Mouse (Mus musculus): Measurements from ENCODE around the gene Dbp. TPM values are rescaled to one million over a fixed set of nuclear protein-coding genes. Genes with fewer than 3 reads are reported as not detected.

Dbp gene
- total RNA-seq, 1 experiment from 2014 or later, result 12.1 TPM

DNA sequence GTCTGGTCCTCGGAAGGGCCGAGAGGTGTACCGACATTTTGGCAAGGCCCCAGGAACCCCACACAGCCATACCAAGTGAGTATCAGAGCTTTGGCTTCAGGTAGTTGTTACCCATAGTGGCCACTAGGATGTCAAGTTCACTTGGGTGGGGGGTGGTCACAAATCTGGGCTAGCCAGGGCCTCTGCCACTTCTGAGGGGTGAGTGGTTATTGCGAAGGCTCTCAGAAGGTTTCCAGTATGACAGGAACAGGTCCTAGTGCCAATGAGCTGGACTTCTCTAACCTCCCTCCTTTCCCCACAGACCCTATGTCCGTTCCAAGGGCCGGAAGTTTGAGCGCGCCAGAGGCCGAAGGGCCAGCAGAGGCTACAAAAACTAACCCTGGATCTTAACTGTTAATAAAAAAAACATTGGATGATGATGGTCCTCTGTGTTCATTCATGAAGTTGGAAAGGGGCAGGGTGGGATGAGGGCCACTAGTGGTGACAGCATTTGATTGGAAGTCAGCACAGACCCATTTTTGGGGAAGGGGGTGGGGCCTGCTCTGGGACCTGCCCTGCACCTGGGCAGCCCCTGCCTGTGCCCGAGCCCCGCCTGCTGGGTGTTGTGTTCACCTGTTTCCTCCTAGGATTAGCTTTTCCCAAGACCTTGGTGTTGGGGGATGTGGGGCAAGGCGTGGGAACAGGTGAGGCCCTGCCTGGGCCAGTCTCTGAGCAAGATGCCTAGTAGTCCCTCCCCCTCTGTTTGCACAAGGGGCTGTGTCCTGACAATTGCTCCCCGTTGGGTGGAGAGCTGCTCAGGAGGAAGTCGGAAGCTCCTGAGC lies 15.7 kb downstream of the Dbp start, which contains the start of gene Fam83e:
Fam83e (plus strand) TSS at position 800 of the 821 bp plus-strand sequence.
- ATAC-seq (ENCODE audit: extremely low read depth, insufficient number of reproducible peaks, low FRiP score, poor library complexity, severe bottlenecking), result no peak

DNA sequence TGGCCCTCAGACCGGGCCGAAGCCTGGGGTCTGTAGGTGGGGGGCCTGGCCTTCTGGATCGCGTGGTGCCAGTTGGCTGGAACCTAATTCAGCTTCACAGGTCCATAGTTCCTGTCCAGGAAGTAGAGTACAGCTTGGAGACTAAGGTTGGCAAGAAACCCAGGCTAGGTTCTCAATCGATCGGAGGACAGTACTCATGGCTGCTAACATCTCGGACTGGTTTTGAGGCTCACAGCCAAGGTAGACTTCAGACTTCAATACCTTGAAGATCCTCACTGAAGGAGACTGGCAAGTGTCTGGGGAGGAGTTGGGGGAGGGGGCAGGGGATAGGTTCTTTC lies 16.3 kb downstream of the Dbp start:
- ATAC-seq (ENCODE audit: extremely low read depth, insufficient number of reproducible peaks, low FRiP score, poor library complexity, severe bottlenecking), result no peak

DNA sequence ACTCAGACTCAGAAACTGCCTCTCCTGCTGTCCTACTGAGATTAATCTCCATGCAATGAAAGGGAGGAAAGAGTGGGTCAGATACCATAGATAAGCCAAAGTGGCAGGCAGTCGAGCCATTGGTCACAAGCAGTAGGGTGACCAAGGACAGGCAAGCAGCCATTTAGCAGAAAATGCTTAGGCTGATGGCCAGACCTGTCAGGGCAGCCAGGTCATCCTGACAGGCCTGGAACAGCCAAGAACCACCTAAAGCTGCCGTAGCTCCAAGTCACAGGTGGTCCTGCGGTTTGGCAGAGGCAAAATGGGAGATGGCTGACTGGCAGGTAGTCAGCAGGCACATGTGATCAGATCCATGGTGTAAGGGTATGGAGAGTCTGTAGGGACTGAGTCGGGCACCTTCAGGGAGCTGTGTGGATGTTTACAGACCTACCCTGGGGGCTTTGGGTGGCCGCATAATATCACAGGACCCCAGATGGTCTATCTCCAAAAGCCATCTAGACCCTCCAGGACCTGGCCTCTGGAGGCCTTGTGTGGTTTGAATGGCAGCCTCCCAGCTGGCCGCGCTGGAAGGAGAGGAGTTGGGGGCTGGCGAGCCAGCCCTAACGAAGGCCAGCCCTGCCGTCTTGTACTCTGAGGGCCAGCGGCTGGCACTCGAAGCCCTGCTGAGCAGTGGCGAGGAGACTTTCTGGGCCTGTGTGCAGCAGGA lies 16.9 kb downstream of the Dbp start:
- ATAC-seq (ENCODE audit: extremely low read depth, insufficient number of reproducible peaks, low FRiP score, poor library complexity, severe bottlenecking), result no peak

DNA sequence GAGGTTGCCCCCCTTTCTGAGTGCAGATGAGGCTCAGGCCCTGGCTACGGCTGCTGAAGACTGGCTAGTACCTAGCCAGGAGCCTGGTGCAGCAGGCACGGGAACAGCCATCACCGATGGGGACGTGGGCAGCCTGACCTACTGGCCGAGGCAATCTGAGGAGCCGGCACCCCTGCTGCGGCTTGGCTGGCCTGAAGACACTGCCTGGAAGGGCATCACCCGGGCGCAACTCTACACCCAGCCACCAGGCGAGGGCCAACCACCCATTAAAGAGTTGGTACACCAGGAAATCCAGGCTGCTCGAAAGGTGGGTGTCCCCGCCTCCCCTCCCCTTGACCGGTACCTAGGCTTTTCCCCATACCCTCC lies 17.4 kb downstream of the Dbp start:
- no peak for ATAC-seq (ENCODE audit: extremely low read depth, insufficient number of reproducible peaks, low FRiP score, poor library complexity, severe bottlenecking)

DNA sequence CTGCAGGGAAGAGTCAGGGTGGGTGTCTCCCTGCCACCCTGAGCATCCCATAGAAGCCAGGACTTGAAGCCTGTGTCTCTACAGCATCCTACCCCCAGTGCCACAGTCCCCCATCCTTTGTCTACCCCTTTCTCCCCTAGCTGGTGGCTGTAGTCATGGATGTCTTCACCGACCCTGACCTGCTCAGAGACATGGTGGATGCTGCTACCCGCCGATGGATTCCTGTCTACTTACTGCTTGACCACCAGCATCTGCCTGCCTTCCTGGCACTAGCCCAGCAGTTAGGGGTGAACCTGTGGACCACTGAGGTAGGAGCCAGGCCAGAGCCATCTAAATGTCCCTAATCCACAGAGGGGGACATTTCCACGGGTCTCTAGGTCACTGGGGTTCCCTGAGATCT lies 18.4 kb downstream of the Dbp start:
- no peak for ATAC-seq (ENCODE audit: extremely low read depth, insufficient number of reproducible peaks, low FRiP score, poor library complexity, severe bottlenecking)

DNA sequence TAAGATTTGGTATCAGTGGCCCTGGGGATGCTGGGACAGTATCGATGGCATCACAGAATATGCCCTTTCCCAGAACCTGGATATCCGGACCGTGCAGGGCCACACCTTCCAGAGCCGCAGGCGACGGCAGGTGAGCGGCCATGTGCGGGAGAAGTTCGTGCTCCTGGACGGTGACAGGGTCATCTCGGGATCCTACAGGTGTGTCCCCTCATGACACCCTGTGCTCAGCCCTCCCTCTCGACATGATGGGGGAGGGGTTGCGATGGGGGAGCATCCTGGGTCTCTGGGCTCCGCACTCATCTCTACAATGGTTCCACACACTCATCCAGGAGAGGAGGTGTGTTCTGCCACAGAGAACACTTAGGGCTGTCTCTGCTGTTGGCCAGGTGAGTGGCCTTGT lies 18.9 kb downstream of the Dbp start:
- ATAC-seq (ENCODE audit: extremely low read depth, insufficient number of reproducible peaks, low FRiP score, poor library complexity, severe bottlenecking), result no peak

DNA sequence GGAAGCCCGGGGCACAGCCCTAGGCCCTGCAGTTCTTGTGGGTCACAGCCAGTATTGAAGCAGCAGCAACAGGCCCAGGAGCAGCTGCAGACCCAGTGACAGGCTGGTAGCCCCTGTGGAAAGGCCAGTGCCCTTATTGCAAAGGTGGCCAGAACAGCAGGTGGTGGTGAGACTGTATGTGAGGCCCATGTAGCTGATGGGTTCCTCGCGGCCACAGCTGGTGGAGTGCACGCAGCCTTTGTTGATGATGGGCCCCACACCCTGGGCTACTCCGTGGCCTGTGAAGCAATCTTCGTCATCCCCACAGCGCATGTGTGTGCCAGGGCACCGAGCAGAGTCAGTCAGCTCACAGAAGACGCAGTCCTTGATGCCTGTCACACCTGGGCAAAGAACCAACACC lies 20.3 kb downstream of the Dbp start:
- ATAC-seq (ENCODE audit: extremely low read depth, insufficient number of reproducible peaks, low FRiP score, poor library complexity, severe bottlenecking), result no peak

DNA sequence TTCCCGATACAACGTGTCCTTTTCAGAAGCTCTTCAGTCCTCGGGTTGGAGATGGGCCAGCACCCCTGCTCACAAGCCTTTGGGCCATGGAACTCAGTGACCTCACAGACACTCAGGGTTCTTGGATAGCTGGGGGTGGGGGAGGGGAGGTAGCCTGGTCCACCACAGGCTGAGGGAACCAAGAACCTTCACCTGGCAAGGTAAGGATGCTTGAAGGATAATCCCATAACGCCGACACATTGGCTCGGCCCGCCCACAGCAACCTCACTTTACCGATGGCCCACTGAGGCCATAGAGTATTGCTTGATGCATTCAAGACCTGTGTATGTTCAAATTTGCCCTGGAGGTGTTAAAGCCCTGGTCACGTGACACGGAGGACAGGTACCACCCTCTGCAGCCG lies 20.8 kb downstream of the Dbp start, which contains the start of gene Spaca4:
Spaca4 (minus strand) TSS at position 101 of the 400 bp plus-strand sequence.
- no peak for ATAC-seq (ENCODE audit: extremely low read depth, insufficient number of reproducible peaks, low FRiP score, poor library complexity, severe bottlenecking)

DNA sequence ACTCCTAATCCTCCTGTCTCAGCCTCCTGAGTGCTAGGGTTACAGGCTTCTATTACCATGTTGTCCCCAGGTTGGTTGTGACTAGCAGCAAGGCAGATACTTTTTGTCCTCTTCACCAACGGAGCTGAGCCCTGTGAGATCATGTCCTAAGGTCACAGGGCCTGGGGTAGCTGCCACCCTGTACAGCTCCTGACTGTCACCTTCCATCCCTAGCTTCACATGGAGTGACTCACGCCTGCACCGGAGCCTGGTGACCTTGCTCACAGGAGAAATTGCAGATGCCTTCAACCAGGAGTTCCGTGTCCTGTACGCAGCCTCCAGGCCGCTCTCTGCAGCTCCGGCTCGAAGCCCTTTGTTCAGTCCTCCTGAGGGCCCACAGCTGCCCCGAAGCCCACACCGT lies 21.5 kb downstream of the Dbp start:
- ATAC-seq (ENCODE audit: extremely low read depth, insufficient number of reproducible peaks, low FRiP score, poor library complexity, severe bottlenecking), result no peak

DNA sequence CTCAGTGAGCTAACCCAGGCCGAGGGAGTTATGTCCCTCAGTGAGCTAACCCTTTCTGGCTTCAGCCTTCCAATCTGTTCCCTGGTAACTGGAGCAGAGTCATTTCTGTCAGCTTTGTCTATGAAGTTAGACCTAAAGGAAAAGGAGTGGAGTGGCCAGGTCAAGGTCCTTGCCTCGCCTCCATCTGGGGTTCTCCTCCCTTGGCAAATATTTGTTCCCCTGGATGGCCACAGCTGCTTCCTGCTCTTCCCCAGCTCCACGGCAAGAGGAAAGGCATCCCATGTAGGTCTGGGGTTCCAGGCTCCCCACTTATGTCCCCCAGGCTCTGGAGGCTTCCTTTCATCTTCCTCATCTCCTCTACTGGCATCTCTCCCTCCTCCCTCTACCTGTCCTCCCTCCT lies 22.7 kb downstream of the Dbp start:
- no peak for ATAC-seq (ENCODE audit: extremely low read depth, insufficient number of reproducible peaks, low FRiP score, poor library complexity, severe bottlenecking)

DNA sequence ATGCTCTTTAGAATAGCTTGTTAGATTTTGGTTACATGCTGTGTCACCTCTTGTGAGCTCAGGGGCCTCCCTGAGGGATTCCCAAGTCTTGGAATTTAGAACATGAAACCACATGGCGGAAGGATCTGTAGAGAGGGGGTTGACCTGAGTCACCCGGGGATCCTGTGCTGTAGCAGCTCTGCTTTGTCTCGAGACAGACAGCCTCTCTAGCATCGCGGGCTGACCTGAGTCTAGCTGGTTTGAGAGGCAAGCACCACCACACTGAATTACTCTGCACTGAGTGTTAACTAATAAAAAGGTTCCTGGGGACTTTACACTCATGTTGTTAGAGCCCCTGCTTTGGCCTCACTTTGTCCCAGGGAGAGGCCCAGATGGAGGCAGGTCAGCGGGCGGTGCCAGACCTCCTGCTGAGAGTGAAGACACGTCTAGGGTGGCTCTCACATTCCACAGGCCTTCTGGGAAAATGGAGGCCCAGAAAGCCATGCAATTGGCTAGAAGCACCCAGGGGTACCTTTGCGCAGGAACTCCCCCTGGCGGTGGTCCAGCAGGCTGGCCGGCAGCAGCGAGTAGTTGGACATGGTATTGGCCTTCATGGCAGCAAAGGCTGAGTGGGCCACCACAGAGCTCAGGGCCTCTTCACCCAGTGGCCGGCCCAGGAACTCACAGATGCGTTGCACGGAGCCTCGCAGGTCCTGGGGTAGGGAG lies 26.0 kb downstream of the Dbp start:
- no peak for ATAC-seq (ENCODE audit: extremely low read depth, insufficient number of reproducible peaks, low FRiP score, poor library complexity, severe bottlenecking)

DNA sequence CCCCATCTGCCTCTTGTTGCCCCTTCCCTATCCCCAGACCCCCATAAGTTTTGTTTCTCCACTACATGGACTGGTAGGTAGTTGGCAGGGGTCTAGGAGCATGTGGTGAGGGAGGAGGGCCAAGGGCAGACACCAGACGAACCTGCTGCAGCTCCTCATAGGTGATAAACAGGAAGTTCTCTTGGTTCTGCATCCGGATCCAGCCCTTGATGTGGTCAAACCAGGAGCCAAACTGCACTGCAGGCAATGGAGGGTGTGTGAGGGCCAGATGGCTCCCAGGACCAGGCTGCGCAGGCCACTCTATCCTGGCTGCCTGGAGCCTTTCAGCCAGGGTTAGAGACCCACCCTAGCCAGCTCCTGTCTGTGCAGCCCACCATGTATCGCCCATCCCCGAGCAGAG lies 28.6 kb downstream of the Dbp start:
- peak; percentile 25; the same call in 1 of the 2 replicates for ATAC-seq (ENCODE audit: extremely low read depth, insufficient number of reproducible peaks, low FRiP score, poor library complexity, severe bottlenecking)

DNA sequence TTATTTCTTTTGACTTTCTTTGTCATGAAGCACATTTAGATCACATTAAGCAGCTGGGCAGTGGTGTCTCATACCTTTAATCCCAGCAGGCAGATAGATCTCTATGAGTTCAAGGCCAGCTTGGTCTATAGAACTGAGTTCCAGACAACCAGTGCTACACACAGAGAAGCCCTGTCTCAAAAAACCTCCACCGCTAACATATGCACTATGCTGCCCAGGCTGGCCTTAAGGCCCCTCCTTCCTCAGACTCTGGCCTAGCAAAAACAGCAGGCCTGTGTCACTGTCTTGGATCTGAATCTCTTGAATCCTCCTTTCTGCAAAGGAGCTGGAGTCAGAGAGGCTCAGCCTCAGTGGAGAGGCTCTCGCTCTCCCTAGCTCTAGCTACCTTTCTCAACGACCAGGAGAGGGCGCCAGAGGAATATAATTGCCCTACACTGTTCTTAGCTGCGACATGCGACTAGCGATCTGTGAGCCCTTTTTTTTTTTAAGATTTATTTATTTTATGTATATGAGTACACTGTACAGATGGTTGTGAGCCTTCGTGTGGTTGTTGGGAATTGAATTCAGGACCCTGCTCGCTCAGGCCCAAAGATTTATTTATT lies 34.4 kb downstream of the Dbp start:
- peak; percentile 73 for ATAC-seq (ENCODE audit: extremely low read depth, insufficient number of reproducible peaks, low FRiP score, poor library complexity, severe bottlenecking)

DNA sequence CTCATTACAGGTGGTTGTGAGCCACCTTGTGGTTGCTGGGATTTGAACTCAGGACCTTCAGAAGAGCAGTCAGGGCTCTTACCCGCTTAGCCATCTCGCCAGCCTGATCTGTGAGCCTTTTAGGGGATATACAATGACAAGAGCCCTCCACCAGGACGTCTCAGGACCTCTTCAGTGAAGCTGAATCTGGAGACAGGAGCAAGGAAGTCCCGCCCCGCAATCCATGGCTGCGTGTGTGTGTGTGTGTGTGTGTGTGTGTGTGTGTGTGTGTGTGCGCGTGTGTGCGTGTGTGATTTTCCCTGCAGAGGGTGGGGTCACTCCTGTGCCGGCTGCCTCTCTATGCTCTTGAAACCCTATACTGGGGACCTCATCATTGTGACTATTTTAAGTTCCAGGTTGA lies 34.9 kb downstream of the Dbp start:
- no peak for ATAC-seq (ENCODE audit: extremely low read depth, insufficient number of reproducible peaks, low FRiP score, poor library complexity, severe bottlenecking)

DNA sequence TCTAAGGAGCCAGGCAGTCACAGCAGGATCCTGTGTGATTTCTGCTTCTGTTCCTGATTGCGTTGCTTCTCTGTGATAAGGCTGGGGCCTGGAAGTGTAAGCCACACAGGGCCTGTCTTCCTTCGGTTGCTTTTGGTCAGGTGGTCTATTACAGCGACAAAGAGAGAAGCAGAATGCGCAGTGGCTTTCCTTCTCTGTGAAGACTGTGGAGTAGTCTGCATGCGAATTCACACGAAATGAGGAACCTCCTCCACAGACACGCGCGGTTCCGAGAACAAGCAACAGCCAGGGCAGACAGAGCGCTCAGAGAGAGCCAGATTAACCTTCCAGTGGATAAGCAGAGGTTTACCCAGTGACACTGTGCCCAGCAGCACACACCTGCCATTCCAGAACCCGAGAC lies 36.4 kb downstream of the Dbp start:
- ATAC-seq (ENCODE audit: extremely low read depth, insufficient number of reproducible peaks, low FRiP score, poor library complexity, severe bottlenecking), result peak; percentile 21; the same call in 1 of the 2 replicates

DNA sequence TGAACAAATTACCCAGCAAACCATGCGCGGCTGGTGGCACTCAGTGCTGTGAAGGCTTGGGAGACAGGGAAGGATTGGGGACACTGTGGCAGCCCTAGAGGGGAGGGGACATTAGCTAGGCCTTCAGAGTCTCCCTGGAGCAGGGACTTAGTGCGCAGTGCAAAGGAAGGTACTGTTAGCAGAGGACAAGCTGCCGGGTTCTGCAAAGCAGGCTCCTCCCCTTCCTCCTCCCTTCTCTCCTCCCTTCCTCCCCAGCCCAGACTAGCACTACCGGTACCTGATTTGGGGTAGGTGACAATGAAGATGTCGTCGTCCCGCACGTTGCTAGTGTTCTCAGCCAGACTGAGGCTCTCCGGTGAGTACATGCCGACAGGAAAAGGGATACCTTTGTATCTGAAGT lies 36.9 kb downstream of the Dbp start:
- ATAC-seq (ENCODE audit: extremely low read depth, insufficient number of reproducible peaks, low FRiP score, poor library complexity, severe bottlenecking), result peak; percentile 77

DNA sequence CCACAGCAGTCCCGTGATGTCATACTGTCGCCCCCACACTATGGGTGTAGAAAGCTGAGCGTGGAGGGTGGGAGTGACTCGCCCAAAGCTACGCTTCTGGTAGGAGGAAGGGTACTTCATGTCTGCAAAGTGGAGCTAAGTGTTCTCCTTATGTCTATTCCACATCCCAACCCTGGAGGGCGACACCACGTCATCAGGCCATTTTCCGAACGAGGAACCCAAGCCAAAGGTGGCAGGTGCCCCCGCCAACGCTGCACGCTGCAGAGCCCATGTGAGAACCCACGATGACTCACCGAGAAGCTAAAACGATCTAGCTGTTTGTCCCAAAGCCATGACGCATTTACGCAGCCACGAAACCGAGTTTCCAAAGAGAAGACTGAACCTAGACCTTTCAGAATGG lies 37.5 kb downstream of the Dbp start:
- ATAC-seq (ENCODE audit: extremely low read depth, insufficient number of reproducible peaks, low FRiP score, poor library complexity, severe bottlenecking), result peak; percentile 22; the same call in 1 of the 2 replicates

DNA sequence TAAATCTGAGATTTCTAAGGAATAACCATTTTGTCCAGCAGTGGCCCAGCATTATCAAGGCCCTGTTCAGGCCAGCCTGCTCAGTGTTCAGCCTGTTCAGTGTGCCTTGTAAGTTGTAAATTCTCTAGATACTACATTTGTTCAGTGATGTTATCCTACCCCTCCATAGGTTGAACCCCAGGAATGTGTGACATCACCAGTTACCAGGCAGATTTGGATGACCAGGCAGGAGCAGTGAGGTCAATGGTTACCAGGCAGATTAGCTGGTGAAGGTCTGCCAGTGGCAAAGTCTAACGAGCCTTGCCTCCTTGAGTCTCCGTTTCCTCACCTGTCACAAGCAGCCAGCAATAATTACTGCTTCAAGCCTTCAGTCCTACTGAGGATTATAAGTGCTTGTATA lies 39.5 kb downstream of the Dbp start:
- ATAC-seq (ENCODE audit: extremely low read depth, insufficient number of reproducible peaks, low FRiP score, poor library complexity, severe bottlenecking), result no peak

DNA sequence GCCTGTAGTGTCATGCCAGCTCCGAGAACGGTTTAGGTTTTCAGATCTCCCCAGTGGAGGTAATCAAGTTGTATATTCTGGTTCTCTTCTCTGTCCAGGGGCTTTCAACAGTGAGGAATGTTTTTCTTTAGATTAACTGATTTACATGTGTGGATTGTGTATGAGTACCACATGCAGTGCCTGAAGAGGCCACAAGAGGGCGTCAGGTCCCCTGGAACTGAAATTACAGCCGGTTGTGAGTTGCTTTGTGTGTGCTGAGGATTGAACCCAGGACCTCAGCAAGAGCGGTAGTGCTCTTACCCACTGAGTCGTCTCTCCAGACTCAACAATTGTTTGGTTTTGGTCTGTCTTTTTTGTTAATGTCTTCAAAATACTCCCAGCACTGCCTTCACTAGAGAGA lies 41.6 kb downstream of the Dbp start:
- no peak for ATAC-seq (ENCODE audit: extremely low read depth, insufficient number of reproducible peaks, low FRiP score, poor library complexity, severe bottlenecking)

DNA sequence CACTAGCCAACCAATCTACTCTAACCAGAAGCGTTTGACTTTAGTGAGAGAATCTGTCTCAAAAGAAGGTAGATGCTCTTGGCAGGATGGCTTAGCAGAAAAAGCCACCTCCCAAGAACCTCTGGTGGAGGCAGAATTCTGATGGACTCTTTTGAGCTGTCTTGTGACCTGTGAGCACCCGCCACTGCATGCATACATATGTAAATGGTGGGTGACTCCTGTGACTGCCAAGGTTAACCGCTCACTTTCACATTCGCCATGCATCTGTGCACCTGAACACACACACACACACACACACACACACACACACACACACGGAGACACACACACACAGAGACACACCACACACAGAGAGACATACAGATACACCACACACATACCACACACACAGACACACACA lies 42.6 kb downstream of the Dbp start:
- ATAC-seq (ENCODE audit: extremely low read depth, insufficient number of reproducible peaks, low FRiP score, poor library complexity, severe bottlenecking), result no peak
